Mouse (Mus musculus) cerebellum, adult 2 months (tissue): ENCODE results near the gene Platr17.

Source experiments
- CTCF ChIP-seq: fragments of 200-500 bp; IDR thresholded peaks from 2 replicates; pipeline ENCODE4 v1.5.1; 2011; ENCODE audit warnings: low read depth, mild to moderate bottlenecking, control low read depth, low read length, moderate library complexity, borderline replicate concordance; ENCODE audit not compliant: insufficient read depth
- POLR2A ChIP-seq: fragments of 200-500 bp; IDR thresholded peaks from 2 replicates; pipeline ENCODE4 v1.6.1; 2011; ENCODE audit warnings: low read length, control low read depth, borderline replicate concordance; ENCODE audit not compliant: insufficient read depth

DNA sequence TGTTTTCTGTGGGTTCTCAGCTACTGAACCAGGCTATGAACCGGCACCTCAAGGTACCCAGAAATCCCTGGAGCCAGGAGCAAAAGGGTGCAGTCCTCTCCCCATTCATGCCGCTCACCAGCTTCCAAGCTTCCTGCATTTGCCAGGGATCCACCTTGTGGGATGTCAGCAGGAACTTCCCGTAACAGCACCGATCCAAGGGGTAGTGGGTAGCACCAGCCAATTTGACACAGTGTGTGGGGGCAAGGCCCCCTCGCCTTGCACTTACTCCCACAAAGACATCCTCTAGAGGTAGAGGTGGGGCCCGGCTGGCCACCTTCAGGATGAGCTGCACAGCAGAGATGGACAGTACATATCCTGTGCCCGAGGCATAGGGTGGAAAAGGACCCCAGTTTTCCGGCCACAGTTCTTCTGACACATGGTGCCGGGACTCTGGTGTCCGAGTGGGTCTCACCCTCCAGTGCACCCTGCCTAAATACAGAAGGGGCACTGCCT, 45.2 kb downstream of the Platr17 start:
- TF ChIP-seq CTCF: no peak
- TF ChIP-seq POLR2A: no peak
